Mouse (Mus musculus) kidney, postnatal 10 days (tissue): ENCODE results near the gene Gm3854.
"Not testable (repeated sequence)": the region's sequence is repeated elsewhere in the genome, so short reads cannot be mapped to it uniquely, and the experiment has no call there.

Experiments used
- DNase-seq: peaks from one replicate; pipeline ENCODE4 v3.0.0; 2021; ENCODE audit warnings: mixed read lengths

Gene Gm3854

GRCm38 (mm10) chr7:6343501-6344071 is at the start of gene Gm3854:
Gm3854 (plus strand) TSS chr7:6343759.
- DNase-seq = peak; percentile 70

GRCm38 (mm10) chr7:6300796-6301195 is 42.8 kb upstream of the Gm3854 start:
- DNase-seq = not testable (repeated sequence)

DNA sequence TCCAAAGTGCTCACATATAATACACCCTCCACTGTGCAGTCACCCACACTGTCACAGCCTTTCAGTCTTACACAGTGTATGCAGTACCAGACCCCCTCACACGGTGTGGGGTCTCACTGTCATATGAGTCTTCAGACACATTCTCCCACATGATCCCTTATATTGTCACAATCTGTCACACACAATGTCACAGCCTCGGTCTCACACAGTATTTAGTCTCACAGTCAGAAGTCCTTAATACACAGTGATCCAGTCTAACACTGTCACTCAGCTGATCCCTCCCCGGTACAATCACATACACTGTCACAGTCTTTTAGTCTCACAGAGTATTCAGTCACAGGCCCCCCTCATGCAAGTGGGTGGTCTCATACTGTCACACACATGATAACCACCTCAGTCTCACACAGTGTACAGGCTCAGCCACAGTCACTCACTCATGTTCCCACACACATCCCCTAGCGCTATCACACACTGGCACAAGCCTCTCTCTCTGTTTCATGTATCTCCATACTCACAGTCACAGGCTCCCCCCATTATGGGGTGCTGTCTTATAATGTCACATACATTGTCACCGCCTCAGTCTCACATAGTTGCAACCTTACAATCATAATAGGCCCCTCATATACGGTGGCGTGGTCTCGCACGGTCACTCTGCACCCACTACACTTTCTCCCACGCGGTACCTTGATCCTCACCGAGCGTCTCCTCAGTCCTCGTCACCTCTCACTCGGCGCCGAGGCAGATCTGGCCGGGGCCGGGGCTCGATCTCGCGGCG is 12.9 kb upstream of the Gm3854 start:
- DNase-seq = no peak

DNA sequence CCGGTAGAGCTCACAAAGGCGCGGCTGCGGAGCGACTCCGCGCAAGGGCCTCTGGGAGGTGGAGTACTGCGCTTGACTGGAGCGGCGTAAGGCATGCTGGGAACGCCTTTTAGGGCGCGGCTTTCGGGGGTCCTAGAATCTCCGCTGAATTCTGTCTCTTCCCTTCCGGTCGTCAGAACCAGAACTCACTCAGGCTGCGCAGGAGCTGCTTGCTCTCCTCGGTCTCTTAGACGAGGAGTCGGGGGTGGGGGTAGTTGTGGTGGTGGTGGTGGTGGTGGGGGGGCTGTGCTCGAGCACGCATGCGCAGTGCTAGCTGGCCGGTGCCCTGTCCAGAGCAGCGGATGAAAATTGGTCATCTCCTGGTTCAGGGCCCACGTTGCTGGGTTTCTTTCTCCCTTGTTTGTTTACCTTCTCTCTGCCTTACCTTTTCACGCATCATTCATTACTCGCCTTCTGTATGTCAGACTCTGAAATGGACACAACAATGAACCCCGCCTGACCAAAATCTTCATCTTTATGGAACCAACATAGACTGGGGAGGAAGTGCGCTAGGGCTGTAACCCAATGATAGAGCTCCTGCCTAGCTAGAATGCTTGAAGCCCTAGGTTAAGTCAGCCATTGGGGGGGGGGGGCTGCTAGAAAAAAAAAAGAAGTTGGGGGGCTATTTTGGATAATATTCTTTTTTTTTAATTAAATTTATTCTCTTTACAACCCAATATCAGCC is 12.2 kb upstream of the Gm3854 start, which contains the start of gene Zfp583:
Zfp583 (minus strand) TSS at position 53 of the 724 bp plus-strand sequence.
- DNase-seq = peak; percentile 90

DNA sequence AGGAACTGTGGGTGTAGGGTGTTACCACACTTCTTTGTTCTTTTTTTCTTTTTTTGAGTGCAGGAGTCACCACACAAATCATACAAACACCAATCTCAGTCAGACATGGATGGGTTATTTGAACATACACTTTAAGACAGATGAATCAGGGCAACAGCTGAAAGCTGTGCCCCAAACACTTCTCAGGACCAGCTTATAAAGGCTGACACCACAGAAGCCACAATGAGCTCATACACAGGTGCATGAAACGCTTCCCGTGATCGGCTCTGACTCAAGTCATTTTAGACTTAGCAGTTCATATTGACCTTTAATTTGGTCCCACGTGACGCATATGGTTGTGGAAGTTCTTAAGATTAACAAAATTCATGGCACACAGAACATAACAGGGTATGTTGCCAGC is 3.7 kb upstream of the Gm3854 start:
- no peak for DNase-seq

DNA sequence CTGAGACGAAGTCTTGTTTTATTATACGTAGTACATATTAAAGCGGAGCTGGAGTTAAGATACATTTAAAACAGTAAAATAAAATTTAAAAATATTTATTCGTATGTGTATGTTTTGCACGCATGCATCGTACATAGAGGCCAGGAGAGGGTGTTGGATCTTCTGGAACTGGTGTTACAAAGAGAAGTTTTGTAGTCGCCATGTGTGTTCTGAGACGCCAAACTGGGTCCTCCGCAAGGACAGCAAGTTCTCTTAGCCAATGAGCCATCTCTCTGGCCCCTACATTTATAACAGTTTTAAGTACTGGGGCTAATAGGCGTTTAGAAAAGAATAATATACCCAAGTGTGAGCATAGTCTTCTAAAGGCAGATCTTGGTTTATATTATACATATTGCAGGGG is 565 bp downstream of the Gm3854 start:
- no peak for DNase-seq

DNA sequence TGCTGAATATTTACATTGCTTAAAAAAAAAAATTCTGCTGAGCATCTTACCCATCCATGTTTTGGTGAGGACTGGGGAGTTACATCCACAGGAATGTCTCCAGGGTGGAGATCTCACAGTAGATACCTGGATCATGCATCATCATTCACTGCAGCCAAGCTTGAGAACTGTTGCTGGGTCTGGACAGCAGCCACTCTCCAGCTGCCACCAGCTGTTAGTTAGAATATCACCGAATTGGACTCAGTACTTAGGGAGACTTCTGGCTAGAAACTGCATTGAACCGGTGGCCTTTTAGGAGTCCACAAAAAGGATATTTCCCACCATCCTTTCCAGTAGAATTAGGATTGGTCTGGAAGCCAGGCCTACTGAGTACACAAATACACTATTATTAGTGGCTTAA is 14.6 kb downstream of the Gm3854 start:
- DNase-seq = peak; percentile 48

GRCm38 (mm10) chr7:6358937-6359590 is 15.5 kb downstream of the Gm3854 start:
- DNase-seq = peak; percentile 23

- DNase-seq = no peak
These were observed 17.0 kb downstream of the Gm3854 start for GRCm38 (mm10) chr7:6360477-6361060.

GRCm38 (mm10) chr7:6361756-6362155 is 18.2 kb downstream of the Gm3854 start:
- no peak for DNase-seq

GRCm38 (mm10) chr7:6362268-6363046 is 18.9 kb downstream of the Gm3854 start:
- DNase-seq = peak; percentile 100

GRCm38 (mm10) chr7:6363047-6363488 is 19.5 kb downstream of the Gm3854 start, which contains the start of gene Zfp78:
Zfp78 (plus strand) TSS chr7:6363280.
- DNase-seq = peak; percentile 91

GRCm38 (mm10) chr7:6364761-6365160 is 21.2 kb downstream of the Gm3854 start:
- no peak for DNase-seq

DNA sequence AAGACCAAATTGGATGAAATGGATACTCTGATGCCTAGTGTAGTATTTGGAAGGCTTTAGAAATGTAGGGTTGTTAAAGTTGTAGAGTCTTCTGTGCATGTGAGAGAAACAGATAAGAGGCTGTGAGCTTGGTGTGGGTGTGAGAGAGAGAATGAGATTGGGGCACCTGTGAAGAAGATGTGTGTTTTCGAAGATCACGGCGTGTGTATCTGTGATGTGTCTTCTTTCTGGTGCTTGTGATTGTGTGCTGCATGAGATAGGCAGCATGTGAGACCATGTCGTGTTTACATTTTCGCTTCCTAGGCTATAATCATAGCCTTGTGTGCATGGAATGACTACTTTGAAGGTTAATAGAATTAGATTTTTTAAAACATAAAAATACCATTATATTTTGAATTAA is 23.6 kb downstream of the Gm3854 start:
- no peak for DNase-seq

GRCm38 (mm10) chr7:6368146-6368545 is 24.6 kb downstream of the Gm3854 start:
- not testable (repeated sequence) for DNase-seq

DNA sequence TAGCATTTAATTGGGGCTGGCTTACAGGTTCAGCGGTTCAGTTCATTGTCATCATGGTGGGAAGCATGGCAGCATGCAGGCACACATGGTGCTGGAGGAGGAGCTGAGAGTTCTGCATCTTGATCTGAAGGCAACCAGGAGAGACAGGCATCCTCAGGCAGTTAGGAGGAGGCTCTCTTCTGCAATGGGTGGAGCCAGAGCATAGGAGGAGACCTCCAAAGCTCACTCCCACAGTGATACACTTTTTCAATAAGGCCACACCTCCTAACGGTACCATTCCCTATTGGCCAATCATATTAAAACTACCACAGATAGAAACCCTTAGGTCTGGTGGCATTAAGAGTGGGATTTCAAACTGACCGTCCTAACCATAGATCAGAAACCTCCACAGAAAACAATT is 25.9 kb downstream of the Gm3854 start:
- no peak for DNase-seq

- DNase-seq = no peak
These were observed 29.4 kb downstream of the Gm3854 start for GRCm38 (mm10) chr7:6372993-6373392.

- no peak for DNase-seq
These were observed 34.9 kb downstream of the Gm3854 start for GRCm38 (mm10) chr7:6378441-6378840.

DNA sequence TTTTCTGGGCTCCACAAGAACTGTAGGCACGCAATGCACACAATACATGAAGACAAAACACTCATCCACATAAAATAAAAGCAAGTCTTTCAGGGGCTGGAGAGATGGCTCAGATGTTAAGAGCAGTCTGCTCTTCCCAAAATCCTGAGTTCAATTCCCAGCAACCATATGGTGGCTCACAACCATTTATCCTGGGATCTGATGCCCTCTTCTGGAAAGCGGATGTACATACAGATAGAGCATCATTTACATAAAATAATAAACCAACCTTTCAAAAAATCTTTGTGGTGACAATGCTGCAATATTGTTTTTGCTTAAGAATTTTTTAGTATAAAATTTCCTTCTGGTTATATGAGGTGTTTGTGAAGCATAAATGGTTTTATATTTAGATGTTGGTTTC is 37.9 kb downstream of the Gm3854 start:
- no peak for DNase-seq

- DNase-seq = peak; percentile 98
These were observed 39.5 kb downstream of the Gm3854 start, which contains the start of gene Zfp28 for GRCm38 (mm10) chr7:6383044-6383455. Zfp28 (plus strand) TSS chr7:6383295.

DNA sequence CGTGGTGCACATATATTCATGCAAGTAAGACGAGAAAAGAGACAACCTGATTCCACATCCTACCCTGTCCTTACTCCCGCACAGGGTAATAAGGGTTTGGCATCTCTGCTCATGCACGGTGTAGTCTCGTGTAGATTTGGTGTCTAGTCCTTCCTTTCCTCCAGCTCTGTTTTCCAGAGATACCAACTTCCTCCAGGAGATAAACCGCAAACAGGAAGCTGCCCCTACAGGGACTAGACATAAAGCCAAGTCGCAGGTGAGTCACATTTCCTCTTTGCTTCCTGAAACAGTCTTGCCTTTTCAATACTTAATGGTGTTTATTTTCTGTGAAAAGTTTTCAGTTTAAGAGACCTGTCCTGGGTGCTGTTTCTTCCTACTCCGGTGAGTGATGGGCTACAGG is 40.5 kb downstream of the Gm3854 start:
- DNase-seq = no peak

GRCm38 (mm10) chr7:6386995-6387394 is 43.4 kb downstream of the Gm3854 start:
- peak; percentile 37 for DNase-seq
